Mouse (Mus musculus): Measurements from ENCODE around the gene Fcor. TPM values are rescaled to one million over a fixed set of nuclear protein-coding genes. Genes with fewer than 3 reads are reported as not detected.

Gene Fcor
- polyA plus RNA-seq, 1 experiment from 2014 or later = 15.1 TPM

DNA sequence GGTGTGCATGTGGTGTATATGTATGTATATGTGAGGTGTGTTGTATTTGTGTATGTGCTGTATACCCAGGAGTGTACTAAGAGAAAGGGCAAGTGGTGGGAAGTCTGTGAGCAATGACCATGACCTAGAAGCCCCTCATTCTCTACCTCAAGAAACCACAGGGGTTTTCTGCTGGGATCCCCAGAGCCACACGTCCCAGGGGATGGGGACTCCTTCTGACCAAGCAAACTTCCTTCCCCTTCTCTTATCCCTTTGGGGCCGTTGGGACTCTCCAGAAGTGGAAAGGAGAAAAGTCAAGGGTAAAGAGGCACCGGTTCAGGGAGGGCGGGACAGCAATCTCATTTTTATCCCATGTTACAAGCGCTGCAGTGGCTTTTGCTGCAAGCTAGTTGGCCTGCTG, 13.3 kb upstream of the Fcor start:
- Histone ChIP-seq H3K36me3 (peaks cover 21% of the 10 kb centered on the region), H3K4me1 (no peaks in the 10 kb centered on the region), H3K9me3 (no peaks in the 10 kb centered on the region), H3K27me3 (ENCODE audit: insufficient read depth, poor library complexity, severe bottlenecking) (no peaks in the 10 kb centered on the region), H3K27ac (no peak overlapping the region), H3K4me3 (no peak overlapping the region)
- 62% methylated on average over 5 of the region's 5 CpGs for WGBS
- DNase-seq (ENCODE audit: low spot score) = no peak

DNA sequence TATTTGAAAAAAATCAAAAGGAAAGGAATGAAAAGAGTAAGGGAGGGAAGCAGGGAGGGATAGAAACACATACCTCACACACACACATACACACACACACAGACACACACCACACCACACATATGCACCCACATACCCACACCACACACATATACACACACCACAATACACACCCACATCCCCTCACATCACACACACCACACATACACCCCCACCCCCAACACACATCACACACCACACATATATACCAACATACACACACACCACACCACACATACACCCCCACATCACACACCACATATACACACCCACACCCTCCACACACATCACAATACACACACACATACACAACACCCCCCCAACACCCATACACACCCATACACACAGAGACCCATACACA, 12.4 kb upstream of the Fcor start:
- DNase-seq (ENCODE audit: low spot score) = no peak
- no peak overlapping the region for H3K27ac ChIP-seq
- no peaks in the 10 kb centered on the region for H3K4me1 ChIP-seq
- no peaks in the 10 kb centered on the region for H3K9me3 ChIP-seq
- H3K27me3 ChIP-seq (ENCODE audit: insufficient read depth, poor library complexity, severe bottlenecking) = no peaks in the 10 kb centered on the region
- no peak overlapping the region for H3K4me3 ChIP-seq
- H3K36me3 ChIP-seq = peaks cover 30% of the 10 kb centered on the region

DNA sequence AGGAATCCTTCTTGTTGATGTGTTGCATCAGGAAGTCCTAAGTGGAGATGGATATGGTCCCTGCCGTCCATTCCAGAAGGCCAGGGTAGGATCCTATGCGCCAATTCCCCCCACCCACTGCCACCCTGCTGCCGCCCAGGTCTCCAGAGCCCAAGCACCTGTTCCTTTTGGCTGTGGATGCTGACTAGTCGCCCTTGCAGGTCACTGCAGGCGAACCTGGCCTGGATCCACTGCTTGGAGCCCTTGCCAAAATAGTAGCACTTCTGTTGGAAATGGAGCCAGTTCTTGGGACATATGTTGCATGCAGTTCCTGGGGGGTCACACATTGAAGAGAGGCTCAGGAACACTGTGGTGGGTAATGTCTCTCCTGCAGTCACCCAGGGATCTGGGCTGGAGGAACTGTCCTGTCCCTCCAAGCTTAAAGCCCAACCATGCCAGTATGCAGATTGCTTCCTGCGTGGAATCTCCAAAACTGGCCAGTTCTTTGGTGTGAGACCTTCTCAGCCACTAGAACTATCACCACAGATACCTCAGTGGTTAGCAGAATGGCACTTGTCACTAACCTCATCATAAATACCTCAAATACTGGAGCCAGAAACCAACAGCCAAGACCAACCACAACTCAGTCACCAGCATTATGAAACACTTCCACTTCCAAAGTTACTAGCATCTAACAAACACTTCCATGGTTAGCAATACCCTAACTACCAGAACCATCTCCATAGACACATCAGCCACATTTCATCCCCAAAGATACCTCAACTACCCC, 11.4 kb upstream of the Fcor start:
- H3K27ac ChIP-seq = no peak overlapping the region
- H3K4me1 ChIP-seq = 0 out of 2 replicates have a peak, but pooled peaks cover 4% of the 10 kb centered on the region
- no peak overlapping the region for H3K4me3 ChIP-seq
- H3K27me3 ChIP-seq (ENCODE audit: insufficient read depth, poor library complexity, severe bottlenecking) = no peaks in the 10 kb centered on the region
- DNase-seq (ENCODE audit: low spot score) = no peak
- H3K9me3 ChIP-seq = no peaks in the 10 kb centered on the region
- 69% methylated on average over 6 of the region's 6 CpGs for WGBS
- H3K36me3 ChIP-seq = peaks cover 39% of the 10 kb centered on the region

DNA sequence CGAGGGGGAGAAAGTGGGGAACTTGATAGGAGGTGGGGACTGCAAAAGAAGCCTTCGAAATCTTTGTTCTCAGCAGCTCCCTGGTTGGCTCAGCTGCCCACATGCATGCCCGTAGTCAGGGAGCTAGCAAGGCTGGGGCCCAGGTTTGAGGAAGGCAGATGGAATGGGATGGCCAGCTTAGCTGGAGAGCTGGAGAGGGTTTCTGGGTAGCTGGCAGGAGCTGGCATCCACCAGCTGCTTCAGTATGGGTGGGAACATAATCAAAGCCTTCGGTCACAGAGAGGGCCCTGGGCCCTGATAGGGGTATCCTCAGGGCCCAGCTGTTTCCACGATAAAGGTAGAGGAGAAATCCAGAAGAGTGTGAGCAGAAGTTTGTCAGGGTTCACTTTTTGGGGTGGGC, 10.3 kb upstream of the Fcor start:
- Histone ChIP-seq H3K36me3 (peaks cover 41% of the 10 kb centered on the region), H3K27ac (no peak overlapping the region), H3K9me3 (no peaks in the 10 kb centered on the region), H3K27me3 (ENCODE audit: insufficient read depth, poor library complexity, severe bottlenecking) (no peaks in the 10 kb centered on the region), H3K4me3 (no peak overlapping the region), H3K4me1 (0 out of 2 replicates have a peak, but pooled peaks cover 7% of the 10 kb centered on the region)
- no peak for DNase-seq (ENCODE audit: low spot score)
- WGBS = 87% methylated on average over 5 of the region's 5 CpGs

DNA sequence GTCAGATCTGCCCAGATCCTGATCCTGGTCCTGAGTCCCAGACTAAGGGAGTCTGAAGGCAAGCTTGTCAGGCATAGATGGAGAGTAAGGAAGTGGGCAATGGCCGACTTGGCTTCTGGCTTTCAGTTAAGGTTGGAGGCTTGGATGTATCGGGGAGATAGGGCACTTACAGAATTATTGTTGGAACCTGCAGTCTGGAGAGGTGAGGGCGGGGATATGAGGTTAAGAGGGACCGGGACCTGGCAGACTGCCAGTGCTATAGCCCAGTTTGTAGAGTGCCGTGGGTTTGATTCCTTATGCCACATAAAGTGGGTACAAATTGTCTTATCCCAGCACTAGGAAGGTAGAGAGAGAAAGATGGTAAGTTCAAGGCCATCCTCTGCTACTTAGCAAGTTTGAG, 7.5 kb upstream of the Fcor start:
- Histone ChIP-seq H3K9me3 (no peaks in the 10 kb centered on the region), H3K27me3 (ENCODE audit: insufficient read depth, poor library complexity, severe bottlenecking) (no peaks in the 10 kb centered on the region), H3K4me3 (no peak overlapping the region), H3K36me3 (peaks cover 41% of the 10 kb centered on the region), H3K4me1 (0 out of 2 replicates have a peak, but pooled peaks cover 13% of the 10 kb centered on the region), H3K27ac (no peak overlapping the region)
- WGBS = 93% methylated on average over 5 of the region's 5 CpGs
- no peak for DNase-seq (ENCODE audit: low spot score)

DNA sequence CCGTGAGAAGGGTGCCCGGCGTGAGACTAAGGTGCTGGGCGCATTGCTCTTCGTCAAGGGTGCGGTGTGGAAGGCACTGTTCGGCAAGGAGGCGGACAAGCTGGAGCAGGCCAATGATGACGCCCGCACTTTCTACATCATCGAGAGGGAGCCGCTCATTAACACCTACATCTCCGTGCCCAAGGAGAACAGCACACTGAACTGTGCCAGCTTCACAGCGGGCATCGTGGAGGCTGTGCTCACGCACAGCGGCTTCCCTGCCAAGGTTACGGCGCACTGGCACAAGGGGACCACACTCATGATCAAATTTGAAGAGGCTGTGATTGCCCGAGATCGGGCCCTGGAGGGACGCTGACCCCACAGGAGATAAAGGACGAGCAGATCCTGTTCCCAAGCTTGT, 7.1 kb upstream of the Fcor start:
- DNase-seq (ENCODE audit: low spot score) = no peak
- 0 out of 2 replicates have a peak, but pooled peaks cover 13% of the 10 kb centered on the region for H3K4me1 ChIP-seq

DNA sequence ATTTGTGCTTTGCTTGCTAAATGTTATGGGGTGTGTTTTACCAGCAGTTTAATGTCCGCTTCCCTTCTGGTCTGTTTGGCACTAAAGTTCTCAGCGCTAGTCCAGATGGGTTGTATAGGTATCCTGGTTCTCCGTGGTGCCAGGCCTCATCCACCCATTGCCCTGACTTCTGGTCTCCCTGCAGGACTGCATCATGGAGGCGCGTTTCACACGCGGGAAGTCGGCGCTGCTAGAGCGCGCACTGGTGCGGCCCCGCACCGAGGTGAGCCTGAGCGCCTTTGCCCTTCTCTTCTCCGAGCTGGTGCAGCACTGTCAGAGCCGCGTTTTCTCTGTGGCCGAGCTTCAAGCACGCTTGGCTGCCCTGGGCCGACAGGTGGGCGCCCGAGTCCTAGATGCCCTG, 6.7 kb upstream of the Fcor start:
- H3K27me3 ChIP-seq (ENCODE audit: insufficient read depth, poor library complexity, severe bottlenecking) = no peaks in the 10 kb centered on the region
- H3K9me3 ChIP-seq = no peaks in the 10 kb centered on the region
- H3K4me3 ChIP-seq = no peak overlapping the region
- H3K36me3 ChIP-seq = peaks cover 41% of the 10 kb centered on the region
- no peak for DNase-seq (ENCODE audit: low spot score)
- 0 out of 2 replicates have a peak, but pooled peaks cover 13% of the 10 kb centered on the region for H3K4me1 ChIP-seq
- 94% methylated on average over 23 of the region's 23 CpGs for WGBS
- H3K27ac ChIP-seq = no peak overlapping the region

More for the DNA sequence above, 7.1 kb upstream of the Fcor start:
- Histone ChIP-seq H3K4me3 (no peak overlapping the region), H3K36me3 (peaks cover 41% of the 10 kb centered on the region), H3K27me3 (ENCODE audit: insufficient read depth, poor library complexity, severe bottlenecking) (no peaks in the 10 kb centered on the region), H3K9me3 (no peaks in the 10 kb centered on the region), H3K27ac (no peak overlapping the region)
- 91% methylated on average over 23 of the region's 23 CpGs for WGBS

DNA sequence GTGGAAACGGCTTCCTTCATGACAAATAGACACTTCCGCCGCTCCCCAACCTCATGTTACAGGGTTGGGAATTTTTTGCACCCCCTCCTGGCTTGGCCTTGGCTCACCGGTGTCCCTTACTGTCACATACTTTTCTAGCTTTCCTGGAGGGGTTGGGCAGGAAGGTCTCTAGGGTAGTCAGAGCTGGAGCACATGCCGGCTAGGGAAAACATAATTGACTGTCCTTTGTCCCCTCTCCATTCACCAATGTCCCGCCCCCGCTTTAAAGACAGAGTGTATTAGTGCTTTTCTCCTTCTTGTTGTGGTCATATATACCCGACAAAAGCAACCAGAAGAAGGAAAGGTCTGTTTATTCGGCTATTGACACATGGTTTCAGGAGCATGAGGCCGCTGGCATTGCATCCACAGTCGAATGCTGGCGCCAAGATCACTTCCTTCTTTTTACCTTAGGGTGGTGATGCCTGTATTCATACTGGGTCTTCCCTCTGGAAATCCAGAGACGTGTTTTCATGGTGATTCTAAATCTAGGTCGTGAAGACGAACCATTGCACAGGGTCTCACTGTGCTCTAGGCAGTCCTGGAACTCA, 4.9 kb upstream of the Fcor start:
- Histone ChIP-seq H3K36me3 (peaks cover 36% of the 10 kb centered on the region), H3K9me3 (no peaks in the 10 kb centered on the region), H3K4me1 (0 out of 2 replicates have a peak, but pooled peaks cover 13% of the 10 kb centered on the region), H3K4me3 (peak overlapping the region; percentile 95), H3K27me3 (ENCODE audit: insufficient read depth, poor library complexity, severe bottlenecking) (no peaks in the 10 kb centered on the region), H3K27ac (peak overlapping the region; percentile 96)
- no peak for DNase-seq (ENCODE audit: low spot score)
- WGBS = 6% methylated on average over 15 of the region's 15 CpGs

DNA sequence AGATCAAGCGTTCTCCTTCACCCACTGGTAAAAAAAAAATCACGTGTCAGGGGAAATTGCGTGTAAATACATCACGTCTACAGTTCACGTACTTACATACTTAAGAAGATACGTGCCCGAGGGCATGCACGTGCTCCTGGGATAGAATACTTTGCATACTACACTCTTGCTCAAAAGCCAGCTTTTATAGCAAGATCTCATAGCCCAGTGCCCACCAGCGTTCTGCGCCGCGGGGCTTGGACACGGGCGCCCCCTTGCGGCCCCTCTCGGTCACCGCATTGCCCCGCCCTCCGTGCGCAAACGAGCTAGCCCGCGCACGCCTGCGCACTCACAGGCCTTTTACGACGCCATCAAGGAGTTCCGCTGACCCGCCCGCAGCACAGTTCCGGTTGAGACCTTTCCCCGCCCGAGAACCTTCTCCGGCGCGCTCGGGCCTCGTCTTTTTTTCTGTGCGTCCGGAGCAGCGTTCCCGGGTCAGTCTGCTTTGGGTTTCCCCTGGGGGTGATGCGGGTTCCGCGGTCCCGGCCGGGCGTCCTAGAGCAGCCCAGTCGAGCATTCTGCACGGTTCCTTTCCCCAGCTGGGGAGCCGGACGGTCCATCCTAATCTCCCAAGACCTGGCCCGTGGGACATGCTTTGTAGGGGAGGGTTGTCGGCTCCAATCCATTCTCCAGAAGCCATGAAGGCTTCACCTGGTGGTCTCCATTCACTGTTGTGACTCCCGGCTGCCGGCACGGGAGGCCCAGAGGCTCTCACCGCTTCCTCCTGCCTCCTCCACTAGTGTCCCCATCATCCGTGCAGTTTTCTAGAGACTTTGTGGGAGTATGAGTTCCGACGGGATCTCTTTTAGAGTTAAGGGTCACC, 4.2 kb upstream of the Fcor start, which contains the start of gene Trappc5:
TSS of gene Trappc5 (plus strand) at position 169 of the 862 bp plus-strand sequence.
- DNase-seq (ENCODE audit: low spot score) = peak; percentile 97
- Histone ChIP-seq H3K4me1 (0 out of 2 replicates have a peak, but pooled peaks cover 13% of the 10 kb centered on the region), H3K9me3 (no peaks in the 10 kb centered on the region), H3K4me3 (peak within 1 kb of the TSS; percentile 95), H3K36me3 (peaks cover 29% of the 10 kb centered on the region), H3K27me3 (ENCODE audit: insufficient read depth, poor library complexity, severe bottlenecking) (no peaks in the 10 kb centered on the region), H3K27ac (peak within 1 kb of the TSS; percentile 96)
- under 1% methylated on average over 61 of the region's 61 CpGs for WGBS

DNA sequence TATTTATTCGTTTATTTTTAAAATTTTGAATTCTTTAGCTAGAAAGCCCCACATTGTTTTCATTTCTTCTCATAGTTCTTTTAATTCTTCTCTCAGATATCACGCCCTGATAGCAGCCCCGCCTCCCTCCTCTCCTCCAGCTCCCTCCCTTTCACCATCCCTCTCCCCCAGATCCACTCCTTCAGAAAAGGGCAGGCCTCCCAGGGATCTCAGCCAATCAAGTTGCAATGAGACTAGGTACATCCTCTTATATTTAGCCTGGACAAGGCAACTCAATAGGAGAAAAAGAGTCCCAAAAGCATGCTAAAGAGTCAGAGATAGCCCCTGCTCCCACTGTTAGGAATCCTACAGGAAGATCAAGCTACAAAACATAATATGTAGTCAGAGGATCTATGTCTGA, 2.5 kb upstream of the Fcor start:
- 44% methylated on average over 3 of the region's 3 CpGs for WGBS
- H3K36me3 ChIP-seq = peaks cover 12% of the 10 kb centered on the region
- 0 out of 2 replicates have a peak, but pooled peaks cover 13% of the 10 kb centered on the region for H3K4me1 ChIP-seq
- no peak overlapping the region for H3K4me3 ChIP-seq
- H3K9me3 ChIP-seq = no peaks in the 10 kb centered on the region
- no peak overlapping the region for H3K27ac ChIP-seq
- DNase-seq (ENCODE audit: low spot score) = no peak
- H3K27me3 ChIP-seq (ENCODE audit: insufficient read depth, poor library complexity, severe bottlenecking) = no peaks in the 10 kb centered on the region

DNA sequence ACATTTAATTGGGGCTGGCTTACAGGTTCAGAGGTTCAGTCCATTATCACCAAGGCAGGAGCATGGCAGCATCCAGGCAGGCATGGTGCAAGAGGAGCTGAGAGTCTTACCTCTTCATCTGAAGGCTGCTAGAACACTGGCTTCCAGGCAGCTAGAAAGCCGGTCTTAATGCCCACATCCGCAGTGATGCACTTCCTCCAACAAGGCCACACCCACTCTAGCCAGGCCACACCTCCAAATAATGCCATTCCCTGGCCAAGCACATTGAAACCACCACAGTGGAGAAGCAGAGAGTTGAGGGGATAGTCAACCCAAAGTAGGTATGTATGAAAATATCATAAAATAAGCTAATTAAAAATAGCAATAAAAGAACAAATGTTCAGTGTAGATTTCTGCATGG, 1.8 kb downstream of the Fcor start:
- Histone ChIP-seq H3K27ac (no peak overlapping the region), H3K4me1 (no peaks in the 10 kb centered on the region), H3K27me3 (ENCODE audit: insufficient read depth, poor library complexity, severe bottlenecking) (no peaks in the 10 kb centered on the region), H3K9me3 (no peaks in the 10 kb centered on the region), H3K4me3 (no peak overlapping the region), H3K36me3 (no peaks in the 10 kb centered on the region)
- 85% methylated on average over 2 of the region's 2 CpGs for WGBS
- no peak for DNase-seq (ENCODE audit: low spot score)

DNA sequence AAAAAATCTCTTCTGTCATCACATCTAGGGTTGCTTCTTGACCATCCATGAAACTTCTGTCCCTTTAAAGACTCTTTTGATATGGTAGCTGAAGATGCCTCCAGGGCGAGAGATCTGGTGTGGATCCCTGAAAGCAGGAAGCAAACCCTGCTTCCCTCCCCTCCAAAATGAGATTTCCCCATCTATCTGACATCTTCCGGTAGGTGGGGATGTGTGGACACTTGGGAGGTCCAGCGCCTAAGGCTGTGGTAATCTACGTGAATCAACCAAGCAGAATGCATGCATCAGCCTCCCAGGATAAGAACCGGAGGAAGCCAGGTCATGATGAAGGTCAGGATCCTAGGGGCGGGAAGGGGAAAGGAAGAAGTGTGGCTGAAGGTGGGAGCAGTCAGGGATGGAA, 6.7 kb downstream of the Fcor start, which contains the start of gene Mcemp1:
TSS of gene Mcemp1 (plus strand) at position 248 of the 400 bp plus-strand sequence.
- Histone ChIP-seq H3K4me3 (no peak within 1 kb of the TSS), H3K4me1 (no peaks in the 10 kb centered on the region), H3K36me3 (no peaks in the 10 kb centered on the region), H3K27me3 (ENCODE audit: insufficient read depth, poor library complexity, severe bottlenecking) (no peaks in the 10 kb centered on the region), H3K9me3 (no peaks in the 10 kb centered on the region), H3K27ac (no peak within 1 kb of the TSS)
- 63% methylated on average over 6 of the region's 6 CpGs for WGBS
- DNase-seq (ENCODE audit: low spot score) = no peak

DNA sequence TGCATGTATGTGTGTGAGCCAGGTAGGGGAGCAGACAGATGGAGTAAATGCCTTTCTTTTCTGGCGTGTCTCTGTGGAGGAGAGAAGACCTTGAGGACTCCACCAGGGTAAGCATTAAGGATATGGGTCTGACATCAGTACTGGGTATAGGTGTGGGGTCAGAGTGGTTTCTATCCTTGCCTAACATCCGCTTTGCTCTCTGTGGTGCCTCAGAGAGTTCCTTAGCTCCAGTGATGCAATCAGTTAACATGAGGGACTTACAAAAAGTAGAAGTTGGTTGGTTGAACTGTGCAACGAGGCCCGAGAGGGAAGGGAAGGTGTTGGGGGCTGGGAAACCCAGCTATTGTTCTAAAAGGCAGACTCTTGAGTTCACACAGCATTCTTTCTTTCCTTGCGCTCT, 7.8 kb downstream of the Fcor start:
- no peaks in the 10 kb centered on the region for H3K36me3 ChIP-seq
- 61% methylated on average over 5 of the region's 5 CpGs for WGBS
- no peak overlapping the region for H3K27ac ChIP-seq
- H3K9me3 ChIP-seq = no peaks in the 10 kb centered on the region
- no peak overlapping the region for H3K4me3 ChIP-seq
- no peaks in the 10 kb centered on the region for H3K4me1 ChIP-seq
- no peak for DNase-seq (ENCODE audit: low spot score)
- H3K27me3 ChIP-seq (ENCODE audit: insufficient read depth, poor library complexity, severe bottlenecking) = no peaks in the 10 kb centered on the region
